9 mouse cellular contexts compared by ENCODE assay signal in genomic region chr5:112324637-112325545, GRCm38 (mm10). TPM values are rescaled to one million over a fixed set of nuclear protein-coding genes. Genes with fewer than 3 reads are reported as not detected.
DNase-seq lines count a peak whose midpoint lies in the region; ATAC-seq and TF ChIP-seq lines count a peak whose summit lies in the region.
"Had no signal": no experiment of that assay in that cellular context is flagged by ENCODE, and none has a peak within 500 bp of the region (broad histone marks: within the 10 kb centered on the region; RNA-seq: fewer than 3 reads in every experiment).

No protein-coding gene starts in this region.

- no peak overlapping the region; the same call in 1 of the 2 replicates for H3K9ac ChIP-seq in hindbrain, embryonic 13.5 days
- peak overlapping the region; percentile 7; the same call in 1 of the 2 replicates for H3K9ac ChIP-seq in liver, adult 2 months (ENCODE audit: low read depth, low read length)
- H3K9ac ChIP-seq in midbrain, postnatal 0 days (replicated peaks; ENCODE audit: low read length, poor library complexity, severe bottlenecking), result no peak overlapping the region

- peak overlapping the region; percentile 57 for H3K27ac ChIP-seq in embryonic fibroblast, embryonic 13.5 days (ENCODE audit: insufficient read depth, low read length)
- H3K27ac ChIP-seq in hindbrain, embryonic 13.5 days, result 0 out of 2 replicates have a peak overlapping the region, but pooled peaks have one; percentile 88
- no peak overlapping the region for H3K27ac ChIP-seq in liver, adult 2 months (replicated peaks; ENCODE audit: insufficient read depth, low read depth, low read length)
- H3K27ac ChIP-seq in midbrain, postnatal 0 days (ENCODE audit: low read depth, low read length), result peak overlapping the region; percentile 77; the same call in 1 of the 2 replicates

- peak; percentile 97 for DNase-seq in 3T3-L1 (ENCODE audit: low read depth, low spot score)
- peak; percentile 88 for DNase-seq in R1 (ENCODE audit: low read depth, low spot score)
- DNase-seq in liver, adult 2 months (ENCODE audit: extremely low read depth, low read depth, low spot score), result peak; percentile 51
- peak; percentile 23 for DNase-seq in midbrain, postnatal 0 days (ENCODE audit: low spot score)
- DNase-seq in thymus, postnatal 25 days, result peak; percentile 58
- DNase-seq in frontal cortex, postnatal 36 days (ENCODE audit: low spot score in 2 of 2), result no peak

- H3K27me3 ChIP-seq in hindbrain, embryonic 13.5 days, result no peaks in the 10 kb centered on the region
- H3K27me3 ChIP-seq in liver, adult 2 months (ENCODE audit: control insufficient read depth, insufficient read depth, low read length), result no peaks in the 10 kb centered on the region
- H3K27me3 ChIP-seq in midbrain, postnatal 0 days (ENCODE audit: insufficient read depth, low read length), result no peaks in the 10 kb centered on the region

- H3K4me2 ChIP-seq in hindbrain, embryonic 13.5 days, result peak overlapping the region; percentile 85
- H3K4me2 ChIP-seq in midbrain, postnatal 0 days (ENCODE audit: low read depth, low read length, poor library complexity, severe bottlenecking), result peak overlapping the region; percentile 88; the same call in 1 of the 2 replicates

- H3K9me3 ChIP-seq in hindbrain, embryonic 13.5 days, result no peaks in the 10 kb centered on the region
- no peaks in the 10 kb centered on the region for H3K9me3 ChIP-seq in midbrain, postnatal 0 days (ENCODE audit: low read length)

- peaks cover 9% of the 10 kb centered on the region; the same call in 1 of the 2 replicates for H3K79me2 ChIP-seq in liver, adult 2 months (ENCODE audit: control insufficient read depth, insufficient read depth, low read length)

- ATAC-seq in hindbrain, embryonic 13.5 days (ENCODE audit: low FRiP score), result no peak
- no peak for ATAC-seq in midbrain, postnatal 0 days (ENCODE audit: low FRiP score)

- H3K4me3 ChIP-seq in embryonic fibroblast, embryonic 13.5 days (ENCODE audit: insufficient read depth, low read length), result no peak overlapping the region
- H3K4me3 ChIP-seq in hindbrain, embryonic 13.5 days, result peak overlapping the region; percentile 98; the same call in 1 of the 2 replicates
- peak overlapping the region; percentile 40; the same call in 1 of the 2 replicates for H3K4me3 ChIP-seq in liver, adult 2 months (ENCODE audit: insufficient read depth, low read depth, low read length)
- peak overlapping the region; percentile 73; the same call in 1 of the 2 replicates for H3K4me3 ChIP-seq in midbrain, postnatal 0 days (ENCODE audit: low read depth, low read length)

- WGBS in hindbrain, embryonic 13.5 days, result 33% methylated on average over 24 of the region's 24 CpGs
- WGBS in liver, adult 2 months, result 28% methylated on average over 24 of the region's 24 CpGs
- 39% methylated on average over 24 of the region's 24 CpGs for WGBS in midbrain, postnatal 0 days

- H3K4me1 ChIP-seq in embryonic fibroblast, embryonic 13.5 days (ENCODE audit: control insufficient read depth, insufficient read depth, low read length), result peaks cover 2% of the 10 kb centered on the region
- H3K4me1 ChIP-seq in hindbrain, embryonic 13.5 days (replicated peaks), result peaks cover 26% of the 10 kb centered on the region
- peaks cover 5% of the 10 kb centered on the region for H3K4me1 ChIP-seq in liver, adult 2 months (ENCODE audit: control insufficient read depth, insufficient read depth, low read length)
- H3K4me1 ChIP-seq in midbrain, postnatal 0 days (ENCODE audit: insufficient read depth, low read length), result peaks cover 5% of the 10 kb centered on the region; the same call in 1 of the 2 replicates

- no peak for TF ChIP-seq CTCF in embryonic fibroblast, embryonic 13.5 days (IDR thresholded peaks at IDR 0.05; ENCODE audit: borderline replicate concordance, insufficient read depth, low read length)
- TF ChIP-seq CTCF in liver, adult 2 months (IDR thresholded peaks at IDR 0.05; ENCODE audit: low read depth, low read length), result no peak
- no peak for TF ChIP-seq CTCF in midbrain, postnatal 0 days (IDR thresholded peaks at IDR 0.05)

- peak; percentile 59 for TF ChIP-seq POLR2A in embryonic fibroblast, embryonic 13.5 days (IDR thresholded peaks at IDR 0.05; ENCODE audit: low read depth, low read length)
- no peak for TF ChIP-seq POLR2A in liver, adult 2 months (IDR thresholded peaks at IDR 0.05; ENCODE audit: extremely low read depth, insufficient read depth, low read length)

- peaks cover 18% of the 10 kb centered on the region for H3K36me3 ChIP-seq in hindbrain, embryonic 13.5 days
- H3K36me3 ChIP-seq in liver, adult 2 months (ENCODE audit: control insufficient read depth, insufficient read depth, low read length), result peaks cover under 1% of the 10 kb centered on the region; the same call in 1 of the 2 replicates
- peaks cover 13% of the 10 kb centered on the region for H3K36me3 ChIP-seq in midbrain, postnatal 0 days (ENCODE audit: insufficient read depth, low read length)

RNA-seq across cellular contexts. Expression of gene Tfip11, which starts 1.3 kb away (rescaled TPM):
- polyA plus RNA-seq in embryonic fibroblast, embryonic 13.5 days (2011; ENCODE audit: insufficient read length, low read depth, missing spikeins), result 15.6 and 21.8 TPM in 2 replicates
- polyA plus RNA-seq in hindbrain, embryonic 13.5 days (2015; fragmentation: Nextera tagmentation; extraction: Ambion mirVana), result 32.2 and 33.7 TPM in 2 replicates
- total RNA-seq in liver, adult 2 months (2014; rRNA removed), result 7.7 and 9.7 TPM in 2 replicates
- 18.6 and 19.1 TPM in 2 replicates for polyA plus RNA-seq in liver, adult 2 months (2012; rRNA removed)
- 19.8 and 20.8 TPM in 2 replicates for total RNA-seq in midbrain, postnatal 0 days (2014; rRNA removed)
- polyA plus RNA-seq in midbrain, postnatal 0 days (2015; fragmentation: Nextera tagmentation; extraction: Ambion mirVana), result 27.4 and 29.0 TPM in 2 replicates

RNA-seq across cellular contexts. Expression of gene Srrd, which starts 17.9 kb away (rescaled TPM):
- 19.2 and 24.2 TPM in 2 replicates for polyA plus RNA-seq in embryonic fibroblast, embryonic 13.5 days (2011; ENCODE audit: insufficient read length, low read depth, missing spikeins)
- polyA plus RNA-seq in hindbrain, embryonic 13.5 days (2015; fragmentation: Nextera tagmentation; extraction: Ambion mirVana), result 53.6 and 60.2 TPM in 2 replicates
- total RNA-seq in liver, adult 2 months (2014; rRNA removed), result 12.3 and 19.3 TPM in 2 replicates
- 26.3 and 30.0 TPM in 2 replicates for polyA plus RNA-seq in liver, adult 2 months (2012; rRNA removed)
- 60.5 and 69.6 TPM in 2 replicates for total RNA-seq in midbrain, postnatal 0 days (2014; rRNA removed)
- 49.0 and 59.3 TPM in 2 replicates for polyA plus RNA-seq in midbrain, postnatal 0 days (2015; fragmentation: Nextera tagmentation; extraction: Ambion mirVana)

RNA-seq across cellular contexts. Expression of gene Hps4, which starts 18.0 kb away (rescaled TPM):
- polyA plus RNA-seq in embryonic fibroblast, embryonic 13.5 days (2011; ENCODE audit: insufficient read length, low read depth, missing spikeins), result 19.9 and 24.3 TPM in 2 replicates
- polyA plus RNA-seq in hindbrain, embryonic 13.5 days (2015; fragmentation: Nextera tagmentation; extraction: Ambion mirVana), result 40.3 and 43.2 TPM in 2 replicates
- 12.3 and 17.5 TPM in 2 replicates for total RNA-seq in liver, adult 2 months (2014; rRNA removed)
- 19.0 and 30.9 TPM in 2 replicates for polyA plus RNA-seq in liver, adult 2 months (2012; rRNA removed)
- total RNA-seq in midbrain, postnatal 0 days (2014; rRNA removed), result 34.9 and 41.1 TPM in 2 replicates
- 36.1 and 36.4 TPM in 2 replicates for polyA plus RNA-seq in midbrain, postnatal 0 days (2015; fragmentation: Nextera tagmentation; extraction: Ambion mirVana)

RNA-seq across cellular contexts. Expression of gene Gm6583, which starts 30.9 kb away (rescaled TPM):
- polyA plus RNA-seq in embryonic fibroblast, embryonic 13.5 days (2011; ENCODE audit: insufficient read length, low read depth, missing spikeins), result not detected in 2 replicates
- polyA plus RNA-seq in hindbrain, embryonic 13.5 days (2015; fragmentation: Nextera tagmentation; extraction: Ambion mirVana), result 0.17 and 0.34 TPM in 2 replicates
- total RNA-seq in liver, adult 2 months (2014; rRNA removed), result 0.09 TPM in 1 of 2 replicates, not detected in the other
- polyA plus RNA-seq in liver, adult 2 months (2012; rRNA removed), result not detected in 2 replicates
- total RNA-seq in midbrain, postnatal 0 days (2014; rRNA removed), result not detected in 2 replicates
- 0.12 TPM in 1 of 2 replicates, not detected in the other for polyA plus RNA-seq in midbrain, postnatal 0 days (2015; fragmentation: Nextera tagmentation; extraction: Ambion mirVana)
- polyA plus RNA-seq: gonadal fat pad, adult 2 months had no signal

RNA-seq across cellular contexts. Expression of gene Tpst2, which starts 48.4 kb away (rescaled TPM):
- 39.6 and 48.3 TPM in 2 replicates for polyA plus RNA-seq in embryonic fibroblast, embryonic 13.5 days (2011; ENCODE audit: insufficient read length, low read depth, missing spikeins)
- polyA plus RNA-seq in hindbrain, embryonic 13.5 days (2015; fragmentation: Nextera tagmentation; extraction: Ambion mirVana), result 26.9 and 30.0 TPM in 2 replicates
- 27.7 and 38.9 TPM in 2 replicates for total RNA-seq in liver, adult 2 months (2014; rRNA removed)
- polyA plus RNA-seq in liver, adult 2 months (2012; rRNA removed), result 30.2 and 35.7 TPM in 2 replicates
- 37.3 and 41.1 TPM in 2 replicates for total RNA-seq in midbrain, postnatal 0 days (2014; rRNA removed)
- polyA plus RNA-seq in midbrain, postnatal 0 days (2015; fragmentation: Nextera tagmentation; extraction: Ambion mirVana), result 37.1 and 37.8 TPM in 2 replicates

Comparison
In these comparisons a context has a peak if more than half of its experiments do, and no peak if none do; other contexts are left out.
1. DNase-seq: peak in 3T3-L1 (single experiment), R1 (single experiment), liver, adult 2 months (single experiment), midbrain, postnatal 0 days (single experiment) and thymus, postnatal 25 days (single experiment); none in frontal cortex, postnatal 36 days (0 of 2).